Mouse (Mus musculus) T-helper 17 cell (primary cell): Measurements from ENCODE around the gene Polr2f.

ENCODE experiments used
- in situ Hi-C, 2 experiments: fragments of 300-600 bp; cut with MboI, MseI; formaldehyde crosslinking; loops; 1 replicate in 1 of 2; 2 replicates in 1 of 2; pipeline ENCODE4 v1.15.1; 2025; ENCODE audit warnings: high pct_unique_total_duplicates in 2 of 2

Polr2f gene

GRCm38 (mm10) chr15:79122119-79122518 lies 18.7 kb upstream of the Polr2f start:
- in situ Hi-C loops: no loop called here

- in situ Hi-C loops: no loop called here
Observed at GRCm38 (mm10) chr15:79122546-79122945, 18.3 kb upstream of the Polr2f start.

DNA sequence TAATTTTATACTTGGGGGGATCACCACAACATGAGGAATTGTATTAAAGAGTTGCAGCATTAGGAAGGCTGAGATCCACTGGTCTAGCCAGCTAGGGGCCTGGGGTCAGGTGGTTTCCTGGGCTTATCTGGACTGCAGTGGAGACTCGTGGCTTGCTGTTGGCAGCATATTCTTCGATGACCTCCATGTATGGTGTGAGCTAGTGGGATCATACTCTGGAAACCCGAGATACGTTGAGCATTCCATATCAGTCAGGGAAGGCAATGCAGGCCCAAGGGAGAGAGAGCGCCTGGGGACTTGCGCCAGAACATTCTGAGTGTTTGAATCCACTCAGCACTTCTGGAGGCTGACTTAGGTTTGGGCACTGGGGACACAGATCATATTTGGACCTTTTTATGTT lies 17.1 kb upstream of the Polr2f start:
- in situ Hi-C loops: no loop called here

DNA sequence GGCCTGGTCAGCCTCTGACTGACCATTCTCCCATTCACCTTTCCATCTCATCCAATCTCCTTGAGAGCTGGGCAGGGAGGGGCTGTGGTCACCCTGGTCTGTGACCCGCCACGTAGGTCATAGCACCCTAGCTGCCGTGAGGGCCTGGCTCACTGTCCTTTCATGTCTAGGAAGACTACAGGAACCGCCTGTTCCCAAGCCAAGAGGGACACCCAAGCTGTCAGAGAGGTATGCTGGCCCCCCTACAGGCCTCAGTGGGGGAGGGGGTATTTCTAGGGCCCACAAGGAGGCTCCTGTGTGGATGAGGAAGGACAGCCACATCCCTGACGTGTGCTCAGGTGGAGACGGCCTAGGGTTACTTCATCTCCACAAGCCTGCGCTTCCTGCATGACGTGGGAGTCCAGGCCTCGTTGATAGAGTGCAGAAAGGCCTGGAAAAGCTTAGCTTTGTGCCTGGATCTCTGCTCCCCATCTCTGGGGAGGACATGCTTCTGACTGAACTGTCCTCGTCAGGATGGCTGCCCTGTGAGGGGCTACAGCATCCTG lies 16.4 kb upstream of the Polr2f start:
- in situ Hi-C loops: no loop called here

- in situ Hi-C loops: no loop called here
Observed at GRCm38 (mm10) chr15:79126217-79126932, 14.4 kb upstream of the Polr2f start.

GRCm38 (mm10) chr15:79127101-79127500 lies 13.7 kb upstream of the Polr2f start:
- in situ Hi-C loops: no loop called here

DNA sequence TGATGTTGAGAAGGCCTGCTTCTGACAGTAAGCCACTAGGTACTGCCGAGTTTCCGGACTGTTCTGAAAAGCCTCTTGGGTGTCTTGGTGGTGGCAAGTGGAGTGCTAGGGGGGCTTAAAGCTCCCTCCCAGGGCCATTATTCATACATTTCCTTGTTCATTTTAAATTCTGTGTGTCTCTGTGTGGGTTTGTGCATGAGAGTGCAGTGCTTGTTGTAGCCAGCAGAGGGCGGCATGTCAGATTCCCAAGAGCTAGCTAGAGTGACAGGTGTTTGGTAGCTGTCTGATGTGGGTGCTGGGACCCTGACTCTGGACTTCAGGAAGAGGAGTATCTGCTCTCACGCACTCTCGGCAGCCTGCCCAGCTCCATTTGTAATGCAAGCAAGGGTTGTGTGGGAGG lies 12.6 kb upstream of the Polr2f start:
- in situ Hi-C loops: no loop called here

- in situ Hi-C loops: no loop called here
Observed at GRCm38 (mm10) chr15:79129311-79129710, 11.5 kb upstream of the Polr2f start.

- in situ Hi-C loops: no loop called here
Observed at GRCm38 (mm10) chr15:79130782-79131181, 10.0 kb upstream of the Polr2f start.

GRCm38 (mm10) chr15:79131442-79131841 lies 9.4 kb upstream of the Polr2f start:
- in situ Hi-C loops: no loop called here

DNA sequence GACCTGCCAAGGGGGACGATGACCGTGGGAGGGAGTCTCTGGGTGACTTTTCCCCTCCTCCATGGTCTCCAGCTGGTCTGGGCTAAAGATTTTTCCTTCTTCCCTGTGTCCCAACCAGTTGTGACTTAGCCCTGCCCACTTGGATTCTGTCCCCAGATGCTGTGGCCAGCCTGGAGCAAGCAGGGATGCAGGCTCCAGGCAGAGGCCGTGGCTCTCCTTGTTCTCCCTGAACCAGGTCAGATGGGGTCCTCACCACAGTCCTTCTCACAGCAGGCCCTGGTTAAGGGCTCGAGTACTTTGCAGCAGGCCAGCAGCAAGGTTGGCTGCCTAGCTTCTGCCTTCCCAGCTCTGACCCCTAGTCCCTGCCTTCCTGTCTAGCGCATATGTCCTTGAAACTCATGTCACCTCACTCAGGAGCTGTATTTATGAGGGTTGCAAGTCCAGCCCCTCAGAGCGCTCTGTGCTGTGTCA lies 7.6 kb upstream of the Polr2f start:
- in situ Hi-C loops: no loop called here

DNA sequence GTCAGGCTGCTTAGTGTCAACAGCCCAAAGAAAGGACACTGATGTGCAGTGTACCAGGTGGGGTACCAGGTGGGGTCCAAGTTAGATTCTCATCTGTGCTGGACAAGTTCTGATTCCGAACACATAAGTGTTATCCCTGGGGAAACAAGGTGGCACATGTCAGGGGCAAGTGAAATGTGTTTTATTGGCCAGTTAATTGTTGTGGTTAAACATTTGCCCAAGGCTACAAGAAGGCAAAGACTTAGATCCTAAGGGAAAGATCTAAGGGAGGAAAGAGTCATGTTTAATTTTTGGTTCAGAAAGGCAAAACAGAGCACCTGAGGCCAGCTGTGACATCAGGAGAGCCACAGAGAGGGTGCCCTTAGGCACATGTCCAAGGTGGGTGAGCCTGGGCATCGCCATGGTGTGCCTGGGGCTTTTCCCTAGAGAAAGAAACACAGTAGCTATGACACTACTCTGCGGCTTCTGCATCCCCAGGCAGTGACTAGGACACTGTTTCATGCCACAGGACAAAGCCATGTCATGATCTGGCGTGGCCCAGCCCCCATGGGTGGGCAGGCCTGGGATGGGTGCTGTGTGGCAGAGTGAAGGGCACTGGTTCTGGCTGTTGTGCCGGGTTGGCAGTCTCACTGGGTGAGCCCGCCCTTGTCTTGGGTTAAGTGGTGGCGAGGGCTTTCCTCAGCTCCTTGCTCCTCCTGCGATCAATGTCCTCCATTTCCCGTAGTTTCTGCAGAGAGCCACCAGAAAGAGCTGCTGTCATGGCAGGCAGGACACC lies 6.1 kb upstream of the Polr2f start:
- in situ Hi-C loops: no loop called here

- in situ Hi-C loops: no loop called here
Observed at GRCm38 (mm10) chr15:79135332-79135731, 5.5 kb upstream of the Polr2f start.

DNA sequence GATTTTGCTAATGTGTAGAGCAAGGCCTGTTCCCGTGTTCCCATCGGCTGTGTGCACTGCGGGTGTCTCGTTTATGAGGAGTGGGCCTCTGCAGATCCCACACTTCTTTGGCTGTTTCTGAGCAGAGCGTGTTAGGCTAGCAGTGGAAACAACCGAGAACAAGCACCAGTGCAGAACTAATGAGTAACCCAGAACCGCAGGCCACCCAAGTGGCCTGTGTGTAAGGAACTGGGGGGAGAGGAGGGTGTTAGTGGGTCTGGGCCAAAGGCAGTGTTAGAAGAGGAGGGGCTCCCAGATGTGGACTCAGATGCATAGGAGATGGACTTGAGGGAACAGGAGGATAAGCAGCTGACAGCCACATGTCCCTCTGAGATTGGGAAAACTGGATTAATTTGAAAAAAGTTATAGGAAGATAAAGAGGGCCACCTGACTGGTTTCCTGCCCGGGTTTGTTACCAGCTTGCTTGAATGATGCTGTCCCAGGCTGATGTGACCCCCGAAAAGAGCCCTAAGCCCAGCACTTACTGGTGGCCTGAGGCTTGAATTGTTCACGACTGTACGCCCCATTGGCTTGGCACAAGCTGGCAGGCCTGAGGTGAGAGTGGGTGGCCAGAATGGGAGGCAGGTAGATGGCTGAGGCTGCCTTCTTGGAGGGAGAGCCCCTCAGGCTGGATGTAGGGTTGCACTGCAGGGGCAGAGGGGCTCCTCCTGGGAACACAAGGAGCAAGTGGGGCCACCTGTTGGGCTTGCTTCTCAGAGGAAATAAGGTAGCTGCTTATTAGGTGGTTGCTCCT lies 4.8 kb upstream of the Polr2f start:
- in situ Hi-C loops: no loop called here

GRCm38 (mm10) chr15:79139640-79140039 lies 1.2 kb upstream of the Polr2f start:
- in situ Hi-C loops: no loop called here

- in situ Hi-C loops: no loop called here
Observed at GRCm38 (mm10) chr15:79141566-79141917, 733 bp downstream of the Polr2f start.

- in situ Hi-C loops: no loop called here
Observed at GRCm38 (mm10) chr15:79143316-79143715, 2.5 kb downstream of the Polr2f start.

- in situ Hi-C loops: no loop called here
Observed at GRCm38 (mm10) chr15:79144021-79144420, 3.2 kb downstream of the Polr2f start.

- in situ Hi-C loops: no loop called here
Observed at GRCm38 (mm10) chr15:79145522-79145921, 4.7 kb downstream of the Polr2f start.

DNA sequence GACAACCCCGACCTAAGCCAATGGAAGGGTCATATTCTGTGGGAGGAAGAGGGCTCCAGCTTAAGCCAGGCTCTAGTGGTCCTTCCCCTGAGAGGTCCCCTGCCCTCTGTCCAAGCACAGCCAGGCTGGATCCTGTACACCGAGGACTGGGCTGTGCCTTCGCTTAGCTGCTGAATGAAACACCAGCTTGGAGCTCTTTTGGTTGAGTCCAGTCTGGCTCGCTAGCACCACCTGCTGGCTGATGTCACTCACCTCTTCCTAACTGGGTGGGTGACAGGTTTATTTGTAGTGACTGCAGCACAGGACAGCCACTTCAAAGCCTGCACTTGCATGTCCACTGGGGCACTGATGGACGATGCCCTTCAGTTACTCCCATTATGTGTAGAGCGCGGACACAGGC lies 7.7 kb downstream of the Polr2f start:
- in situ Hi-C loops: no loop called here

GRCm38 (mm10) chr15:79151881-79152280 lies 11.1 kb downstream of the Polr2f start:
- in situ Hi-C loops: no loop called here

DNA sequence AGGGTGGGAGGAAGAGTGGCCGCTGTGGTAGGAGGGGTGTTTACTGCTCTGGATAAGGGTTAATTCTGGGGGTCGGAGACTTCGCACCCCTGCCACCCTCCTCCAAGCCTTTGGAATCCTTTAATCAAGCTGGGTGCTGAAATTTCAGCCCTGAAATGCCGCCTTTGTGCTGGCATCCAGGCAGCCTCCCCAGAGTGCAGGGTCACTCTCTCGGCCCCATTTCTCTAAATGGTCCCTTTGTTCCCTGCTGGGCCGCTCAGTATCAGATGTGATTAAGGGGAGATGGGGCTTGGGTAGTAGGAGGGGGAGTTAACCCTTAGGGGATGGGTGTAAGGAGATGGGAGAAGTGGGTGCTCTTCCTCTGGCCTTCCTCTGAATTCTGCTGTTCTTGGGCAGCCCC lies 11.9 kb downstream of the Polr2f start:
- in situ Hi-C loops: no loop called here
